Mouse (Mus musculus) megakaryocyte progenitor cell, adult 5-6 weeks (primary cell): ENCODE data around the gene Kcnc3. TPM values are rescaled to one million over a fixed set of nuclear protein-coding genes. Genes with fewer than 3 reads are reported as not detected.
A peak's percentile ranks its signal among the peaks of the same experiment; 100 is the strongest.

ENCODE experiments used
- ATAC-seq: replicated peaks from 2 replicates; pipeline ENCODE4 v1.8.0; 2016; ENCODE audit warnings: mild to moderate bottlenecking, moderate TSS enrichment, inconsistent platforms; ENCODE audit not compliant: poor library complexity
- total RNA-seq, 2 experiments: library from RNA; stranded (forward) in 1 of 2; stranded (reverse) in 1 of 2; fragments of 157-497, 149-512 nt in 1 of 2; fragments of 200-1000 nt in 1 of 2; gene quantifications; 2 replicates each; pipeline versions ENCODE4 v1.2.3 to v1.2.4; 2015 to 2017

Kcnc3 gene
- total RNA-seq, 2 experiments from 2014 or later = 0.04 to 0.25 TPM

GRCm38 (mm10) chr7:44595131-44595561 lies 4.7 kb downstream of the Kcnc3 start:
- no peak for ATAC-seq

GRCm38 (mm10) chr7:44596051-44596450 lies 5.6 kb downstream of the Kcnc3 start:
- ATAC-seq = no peak

DNA sequence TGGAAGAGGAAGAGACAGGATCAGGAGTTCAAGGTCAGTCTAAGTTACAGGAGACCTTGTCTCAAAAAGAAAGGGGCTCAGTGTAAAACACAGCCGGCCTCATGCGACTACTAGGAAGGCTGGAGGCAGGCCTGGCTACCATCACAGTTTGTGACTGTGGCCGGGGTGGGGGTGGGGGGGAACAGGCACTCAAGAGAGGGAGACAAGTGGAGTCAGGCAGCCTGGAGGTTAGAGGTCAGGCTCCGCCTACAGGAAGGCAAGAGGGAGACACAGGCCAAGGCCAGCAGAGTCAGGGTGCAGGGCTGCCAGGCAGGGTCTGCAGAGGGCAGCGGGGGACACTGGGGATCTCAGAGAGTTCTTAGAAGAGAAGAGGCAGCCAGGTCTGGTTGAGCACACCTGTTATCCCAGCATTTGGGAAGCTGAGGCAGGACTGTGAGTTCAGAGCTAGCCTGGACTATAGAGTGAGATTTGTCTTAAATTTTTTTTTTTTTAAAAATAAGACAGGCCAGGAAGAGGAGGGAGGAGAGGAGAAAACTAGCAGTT lies 6.6 kb downstream of the Kcnc3 start:
- ATAC-seq = no peak

GRCm38 (mm10) chr7:44597666-44598065 lies 7.2 kb downstream of the Kcnc3 start:
- ATAC-seq = no peak

DNA sequence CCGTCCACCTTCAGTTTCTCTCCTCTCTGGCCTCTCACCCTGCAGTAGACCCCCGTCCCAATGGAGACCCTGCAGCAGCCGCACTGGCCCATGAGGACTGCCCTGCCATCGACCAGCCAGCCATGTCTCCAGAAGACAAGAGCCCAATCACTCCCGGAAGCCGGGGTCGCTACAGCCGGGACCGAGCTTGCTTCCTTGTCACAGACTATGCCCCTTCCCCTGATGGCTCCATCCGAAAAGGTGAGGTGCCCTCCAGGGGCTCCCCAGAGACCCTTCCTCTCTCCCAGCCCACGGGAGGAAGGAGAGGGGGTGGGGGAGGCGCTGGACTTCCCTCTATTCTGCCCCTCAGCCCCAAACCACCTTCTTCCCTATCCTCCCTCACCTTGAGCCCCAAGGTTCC lies 7.9 kb downstream of the Kcnc3 start:
- no peak for ATAC-seq

DNA sequence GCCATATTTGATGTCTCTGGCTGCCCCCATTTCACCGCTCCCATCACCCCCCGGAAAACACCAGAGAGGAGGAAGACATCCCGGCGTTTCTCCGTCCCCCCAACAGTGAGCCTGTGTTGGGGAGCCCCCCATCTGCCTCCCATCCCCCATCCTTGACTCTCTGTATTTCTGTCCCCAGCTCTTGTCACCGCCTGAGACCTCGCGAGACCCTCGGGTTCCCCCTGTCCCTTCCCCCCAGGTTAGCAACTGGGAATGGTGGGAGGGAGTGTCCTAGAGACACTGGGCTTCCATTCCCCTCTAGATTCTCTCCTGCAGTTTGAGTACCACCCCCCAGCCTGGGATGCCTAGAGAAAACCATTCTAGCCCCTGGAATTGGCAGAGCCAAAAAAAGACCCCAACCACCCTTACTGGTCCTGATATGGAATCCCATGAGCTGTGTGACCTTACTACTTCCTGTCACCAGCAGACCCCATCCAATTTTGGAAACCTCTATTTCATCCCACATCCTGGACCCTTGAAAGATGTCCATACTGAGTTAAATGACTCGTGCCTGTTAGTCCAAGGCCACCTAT lies 10.3 kb downstream of the Kcnc3 start:
- no peak for ATAC-seq

GRCm38 (mm10) chr7:44601646-44602045 lies 11.2 kb downstream of the Kcnc3 start:
- no peak for ATAC-seq

DNA sequence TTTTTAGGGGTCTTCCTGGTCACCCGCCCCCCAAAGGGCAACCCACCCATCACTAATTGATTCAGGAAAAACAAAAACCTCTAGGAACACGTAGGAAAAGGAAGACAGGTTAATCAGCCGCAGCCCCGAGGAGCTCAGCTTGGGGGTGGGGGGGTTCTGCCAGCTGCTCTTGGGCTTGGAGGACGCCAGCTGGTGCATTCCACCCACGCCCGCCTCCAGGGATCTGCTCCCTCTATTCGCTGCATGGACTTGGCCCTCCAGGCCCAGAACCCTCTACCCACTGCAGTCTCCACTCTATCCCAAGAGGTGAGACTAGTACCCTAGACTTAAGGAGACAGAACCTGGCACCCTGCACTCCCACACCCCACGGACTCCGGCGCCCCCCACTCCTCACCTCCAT lies 12.0 kb downstream of the Kcnc3 start:
- ATAC-seq = no peak

GRCm38 (mm10) chr7:44603186-44603855 lies 12.9 kb downstream of the Kcnc3 start:
- ATAC-seq = no peak

- ATAC-seq = no peak
Observed at GRCm38 (mm10) chr7:44604139-44604606, 13.7 kb downstream of the Kcnc3 start.

GRCm38 (mm10) chr7:44604619-44605018 lies 14.2 kb downstream of the Kcnc3 start:
- ATAC-seq = no peak

- ATAC-seq = no peak
Observed at GRCm38 (mm10) chr7:44605436-44605835, 15.0 kb downstream of the Kcnc3 start.

- no peak for ATAC-seq
Observed at GRCm38 (mm10) chr7:44606171-44606901, 15.9 kb downstream of the Kcnc3 start.

GRCm38 (mm10) chr7:44612192-44612591 lies 21.7 kb downstream of the Kcnc3 start:
- no peak for ATAC-seq

GRCm38 (mm10) chr7:44614041-44614688 lies 23.7 kb downstream of the Kcnc3 start:
- no peak for ATAC-seq

- no peak for ATAC-seq
Observed at GRCm38 (mm10) chr7:44615309-44615708, 24.8 kb downstream of the Kcnc3 start.

DNA sequence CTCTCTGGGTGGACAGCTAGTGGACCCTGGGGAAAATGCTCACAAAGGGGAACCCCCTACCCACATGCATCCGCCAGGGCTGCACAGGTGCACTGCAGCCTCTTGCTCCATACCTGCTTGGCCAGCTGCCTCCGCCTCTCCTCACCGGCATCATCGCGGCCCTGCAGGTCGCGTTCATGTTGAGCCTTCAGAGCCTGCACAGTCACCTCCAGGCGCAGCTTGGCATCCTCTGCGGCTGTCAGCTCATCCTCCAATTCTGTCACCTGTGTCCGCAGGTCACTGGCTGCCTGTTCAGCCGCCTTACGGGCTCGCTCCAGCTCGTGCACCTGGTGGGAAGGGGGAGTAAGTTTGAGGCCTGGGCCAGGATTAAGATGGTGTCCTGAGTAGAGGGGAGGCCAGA lies 25.5 kb downstream of the Kcnc3 start:
- no peak for ATAC-seq

- ATAC-seq = no peak
Observed at GRCm38 (mm10) chr7:44617059-44617458, 26.6 kb downstream of the Kcnc3 start.

- ATAC-seq = peak; percentile 99
Observed at GRCm38 (mm10) chr7:44623714-44624542, 33.5 kb downstream of the Kcnc3 start.

DNA sequence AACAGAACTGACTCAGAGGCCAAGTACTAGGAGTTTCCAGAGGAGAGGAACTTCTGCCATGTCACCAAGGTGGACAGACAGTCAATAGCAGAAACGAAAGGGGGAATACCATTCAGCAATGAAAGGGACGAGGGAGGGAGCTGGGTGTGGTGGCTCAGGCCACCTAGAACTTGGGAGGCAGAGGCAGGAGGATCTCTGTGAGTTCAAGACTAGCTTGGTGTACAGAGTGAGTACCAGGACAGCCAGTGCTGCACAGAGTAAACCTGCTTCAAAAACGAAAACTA lies 34.0 kb downstream of the Kcnc3 start:
- ATAC-seq = no peak

DNA sequence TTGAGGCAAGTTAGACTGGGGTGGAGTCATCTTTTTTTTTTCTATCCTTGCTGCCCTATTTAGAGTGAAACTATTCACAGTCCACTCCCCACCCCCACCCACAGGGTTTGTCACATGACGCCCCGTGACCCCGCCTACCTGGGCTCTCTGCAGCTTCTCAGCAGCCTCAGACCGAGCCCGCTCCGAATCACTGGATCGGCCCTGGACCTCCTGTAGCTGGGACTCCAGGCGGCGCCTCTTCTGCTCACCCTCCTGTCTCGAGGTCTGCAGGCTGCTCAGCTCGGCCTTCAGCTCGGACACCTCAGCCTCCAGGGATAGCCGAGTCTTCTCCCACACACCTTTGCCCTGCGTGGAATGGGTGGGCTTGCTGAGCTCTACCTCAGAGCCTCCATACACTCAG lies 34.4 kb downstream of the Kcnc3 start:
- ATAC-seq = no peak
